Mouse (Mus musculus) limb, embryonic 14.5 days (tissue): Measurements from ENCODE around the gene Chil1. TPM values are rescaled to one million over a fixed set of nuclear protein-coding genes. Genes with fewer than 3 reads are reported as not detected.

Source experiments
- ATAC-seq: fragments of 200-750 bp; cut with Nextera tagmentation; 2 replicates; pipeline ENCODE4 v1.8.0; 2017; ENCODE audit warnings: low read depth, moderate number of reproducible peaks, moderate TSS enrichment; ENCODE audit not compliant: low FRiP score
- DNase-seq: peaks from one replicate; pipeline ENCODE4 v3.0.0-alpha.2; 2015; ENCODE audit warnings: low spot score
- H3K27ac ChIP-seq: fragments of 300-500 bp; sonication (generic); replicated peaks from 2 replicates; pipeline ENCODE4 v1.5.1; 2014; ENCODE audit warnings: low read depth, mild to moderate bottlenecking, low read length, moderate library complexity, mixed read lengths
- H3K27me3 ChIP-seq: fragments of 300-500 bp; sonication (generic); 2 replicates; pipeline ENCODE4 v1.6.1; 2014; ENCODE audit warnings: low read length, mixed read lengths; ENCODE audit not compliant: control insufficient read depth, insufficient read depth
- H3K36me3 ChIP-seq: fragments of 300-500 bp; sonication (generic); 2 replicates; pipeline ENCODE4 v1.6.1; 2014; ENCODE audit warnings: mild to moderate bottlenecking, low read length, moderate library complexity, mixed read lengths; ENCODE audit not compliant: control insufficient read depth, insufficient read depth
- H3K4me1 ChIP-seq: fragments of 300-500 bp; sonication (generic); 2 replicates; pipeline ENCODE4 v1.6.1; 2014; ENCODE audit warnings: antibody characterized with exemption, low read length, mixed read lengths; ENCODE audit not compliant: control insufficient read depth, insufficient read depth
- H3K4me2 ChIP-seq: fragments of 300-500 bp; sonication (generic); replicated peaks from 2 replicates; pipeline ENCODE4 v1.6.1; 2014; ENCODE audit warnings: low read depth, mild to moderate bottlenecking, low read length, moderate library complexity; ENCODE audit not compliant: severe bottlenecking
- H3K4me3 ChIP-seq: fragments of 300-500 bp; sonication (generic); replicated peaks from 2 replicates; pipeline ENCODE4 v1.5.1; 2014; ENCODE audit warnings: low read length
- H3K9ac ChIP-seq: fragments of 300-500 bp; sonication (generic); 2 replicates; pipeline ENCODE4 v1.6.1; 2014; ENCODE audit warnings: mild to moderate bottlenecking, low read depth, low read length, moderate library complexity; ENCODE audit not compliant: severe bottlenecking
- H3K9me3 ChIP-seq: fragments of 300-500 bp; sonication (generic); 2 replicates; pipeline ENCODE4 v1.6.1; 2016; ENCODE audit warnings: low read length; ENCODE audit not compliant: control insufficient read depth
- POLR2A ChIP-seq: fragments of 200-500 bp; IDR thresholded peaks from 2 replicates; pipeline ENCODE4 v1.8.0; 2012; ENCODE audit warnings: inconsistent platforms, mild to moderate bottlenecking, moderate library complexity, borderline replicate concordance; ENCODE audit not compliant: insufficient read depth, insufficient read length; ENCODE audit errors: extremely low read depth
- WGBS: fragments of 180-500 bp; shearing (Covaris S2); extraction: QIAGEN DNeasy Blood & Tissue Kit; methylation state at CpG from one replicate; pipeline ENCODE4 v1.1.7; 2014; 5-methylcytosine and 5-hydroxymethylcytosine counted together
- polyA plus RNA-seq, 2 experiments: library from polyadenylated mRNA; depleted of rRNA in 1 of 2; stranded (reverse) in 1 of 2; unstranded in 1 of 2; fragments of >200 nt; fragmentation: Nextera tagmentation in 1 of 2; extraction: Ambion mirVana in 1 of 2; gene quantifications; 2 replicates each; pipeline versions ENCODE4 v1.2.1 to v1.2.3; 2012 to 2014

The Chil1 gene
- polyA plus RNA-seq, 2 experiments = 12.3 to 16.3 TPM

DNA sequence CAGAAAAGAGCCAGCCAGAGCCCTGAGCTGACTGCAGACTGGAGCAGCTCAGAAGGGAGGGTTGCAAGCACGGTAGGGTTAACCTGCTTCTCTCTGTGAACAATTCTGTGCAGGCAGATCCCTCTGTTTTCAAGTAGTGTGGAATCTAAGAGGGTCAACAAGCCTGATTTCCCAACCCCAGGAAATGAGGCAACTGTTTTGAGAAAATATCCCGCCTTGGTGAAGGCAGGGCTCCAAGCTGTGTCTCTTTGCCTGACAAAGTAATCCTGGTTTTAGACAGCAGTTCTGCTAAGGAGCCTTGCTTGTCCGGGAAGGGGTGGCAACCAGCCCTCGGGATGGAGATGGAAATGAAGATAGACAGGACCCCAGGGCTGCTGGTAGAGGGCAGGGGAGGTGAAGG lies 17.5 kb upstream of the Chil1 start:
- Histone ChIP-seq H3K36me3 (no peaks in the 10 kb centered on the region), H3K4me3 (no peak overlapping the region), H3K27me3 (no peaks in the 10 kb centered on the region), H3K4me1 (no peaks in the 10 kb centered on the region), H3K4me2 (no peak overlapping the region), H3K9ac (no peak overlapping the region), H3K9me3 (no peaks in the 10 kb centered on the region), H3K27ac (no peak overlapping the region)
- ATAC-seq = no peak
- no peak for TF ChIP-seq POLR2A
- WGBS = 72% methylated on average over 4 of the region's 4 CpGs
- DNase-seq = no peak

DNA sequence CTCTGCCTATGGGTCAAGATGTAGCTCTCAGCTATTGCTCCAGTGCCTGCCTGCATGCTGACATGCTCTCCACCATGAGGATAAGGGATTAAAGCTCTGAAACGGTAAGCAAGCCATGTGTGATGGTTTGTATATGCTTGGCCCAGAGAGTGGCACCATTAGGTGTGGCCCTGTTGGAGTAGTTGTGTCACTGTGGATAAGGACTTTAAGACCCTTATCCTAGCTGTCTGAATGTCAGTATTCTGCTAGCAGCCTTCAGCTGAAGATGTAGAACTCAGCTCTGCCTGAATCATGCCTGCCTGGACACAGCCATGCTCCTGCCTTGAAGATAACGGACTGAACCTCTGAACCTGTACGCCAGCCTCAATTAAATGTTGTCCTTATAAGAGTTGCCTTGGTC lies 15.4 kb upstream of the Chil1 start:
- H3K4me3 ChIP-seq = no peak overlapping the region
- no peak overlapping the region for H3K4me2 ChIP-seq
- no peak overlapping the region for H3K27ac ChIP-seq
- no peaks in the 10 kb centered on the region for H3K9me3 ChIP-seq
- H3K9ac ChIP-seq = no peak overlapping the region
- H3K36me3 ChIP-seq = no peaks in the 10 kb centered on the region
- H3K4me1 ChIP-seq = no peaks in the 10 kb centered on the region
- H3K27me3 ChIP-seq = no peaks in the 10 kb centered on the region
- 93% methylated on average over 3 of the region's 3 CpGs for WGBS
- no peak for DNase-seq
- ATAC-seq = no peak
- no peak for TF ChIP-seq POLR2A

DNA sequence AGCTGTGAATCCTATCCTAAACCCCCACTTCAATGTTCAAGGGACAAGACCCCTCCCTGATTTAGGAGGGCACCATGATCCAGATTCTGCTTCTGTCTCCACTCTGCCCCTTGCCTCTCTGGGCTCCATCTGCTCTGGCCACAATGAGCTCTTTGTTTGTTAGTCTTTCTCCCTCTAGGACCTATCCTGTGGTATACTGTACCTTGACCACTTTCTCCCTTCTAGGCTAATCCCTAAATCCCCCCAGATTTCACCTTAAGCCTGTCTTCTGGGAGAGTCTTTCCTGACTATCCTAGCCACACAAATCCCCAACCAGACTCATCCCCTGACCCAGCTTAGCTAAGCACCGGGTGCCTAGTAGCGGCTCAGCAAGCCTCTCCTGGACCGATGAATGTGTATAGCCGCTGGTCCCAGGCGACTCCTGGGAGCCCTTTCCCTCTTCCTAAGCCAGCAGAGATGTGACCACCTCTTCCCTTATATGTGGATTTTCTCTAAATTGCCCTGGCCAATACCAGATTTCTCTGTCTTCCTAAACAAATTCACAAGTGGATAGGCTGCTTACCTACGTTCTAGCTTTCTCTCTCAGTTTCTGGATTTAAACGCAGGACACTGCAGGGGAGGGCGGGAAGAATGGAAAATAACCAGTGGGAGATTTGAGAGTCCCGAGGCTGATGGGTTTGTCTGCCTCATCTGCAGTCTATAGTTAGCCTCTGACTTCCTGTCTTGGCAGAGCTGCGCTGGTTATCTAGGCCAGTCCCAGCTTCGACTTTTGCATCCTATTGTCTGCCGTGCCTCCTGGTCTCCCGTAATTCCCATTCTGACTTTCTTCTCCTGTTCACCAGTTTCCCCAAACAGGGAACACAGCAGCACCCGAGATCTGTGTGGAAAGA lies 14.3 kb upstream of the Chil1 start:
- Histone ChIP-seq H3K36me3 (no peaks in the 10 kb centered on the region), H3K9ac (no peak overlapping the region), H3K4me1 (no peaks in the 10 kb centered on the region), H3K9me3 (no peaks in the 10 kb centered on the region), H3K27ac (no peak overlapping the region; the same call in 1 of the 2 replicates), H3K27me3 (no peaks in the 10 kb centered on the region), H3K4me2 (no peak overlapping the region), H3K4me3 (no peak overlapping the region)
- DNase-seq (no peak), ATAC-seq (no peak)
- 68% methylated on average over 14 of the region's 14 CpGs for WGBS
- no peak for TF ChIP-seq POLR2A

DNA sequence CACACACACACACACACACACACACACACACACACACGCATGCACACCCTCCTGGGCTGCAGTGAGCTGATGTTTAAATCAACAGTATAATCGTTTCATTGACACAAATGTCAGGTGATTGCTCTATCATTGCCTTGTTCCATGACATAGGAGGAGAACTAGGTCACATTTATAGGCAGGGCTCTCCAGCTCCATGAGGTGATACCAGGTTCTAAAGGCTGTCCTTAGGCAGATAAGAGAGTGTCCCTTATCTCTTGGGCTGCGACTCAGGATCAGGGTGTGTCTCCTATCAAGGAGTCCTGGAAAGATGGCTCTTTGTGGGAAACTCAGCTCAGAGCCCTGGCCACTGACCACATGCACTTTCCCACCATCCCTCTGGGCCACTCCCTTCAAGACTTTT lies 13.4 kb upstream of the Chil1 start:
- Histone ChIP-seq H3K36me3 (no peaks in the 10 kb centered on the region), H3K27ac (no peak overlapping the region), H3K4me1 (no peaks in the 10 kb centered on the region), H3K4me3 (no peak overlapping the region), H3K9me3 (no peaks in the 10 kb centered on the region), H3K4me2 (no peak overlapping the region), H3K27me3 (no peaks in the 10 kb centered on the region), H3K9ac (no peak overlapping the region)
- no peak for TF ChIP-seq POLR2A
- whole genome bisulfite sequencing = 82% methylated on average over 3 of the region's 3 CpGs
- no peak for ATAC-seq
- DNase-seq = no peak

DNA sequence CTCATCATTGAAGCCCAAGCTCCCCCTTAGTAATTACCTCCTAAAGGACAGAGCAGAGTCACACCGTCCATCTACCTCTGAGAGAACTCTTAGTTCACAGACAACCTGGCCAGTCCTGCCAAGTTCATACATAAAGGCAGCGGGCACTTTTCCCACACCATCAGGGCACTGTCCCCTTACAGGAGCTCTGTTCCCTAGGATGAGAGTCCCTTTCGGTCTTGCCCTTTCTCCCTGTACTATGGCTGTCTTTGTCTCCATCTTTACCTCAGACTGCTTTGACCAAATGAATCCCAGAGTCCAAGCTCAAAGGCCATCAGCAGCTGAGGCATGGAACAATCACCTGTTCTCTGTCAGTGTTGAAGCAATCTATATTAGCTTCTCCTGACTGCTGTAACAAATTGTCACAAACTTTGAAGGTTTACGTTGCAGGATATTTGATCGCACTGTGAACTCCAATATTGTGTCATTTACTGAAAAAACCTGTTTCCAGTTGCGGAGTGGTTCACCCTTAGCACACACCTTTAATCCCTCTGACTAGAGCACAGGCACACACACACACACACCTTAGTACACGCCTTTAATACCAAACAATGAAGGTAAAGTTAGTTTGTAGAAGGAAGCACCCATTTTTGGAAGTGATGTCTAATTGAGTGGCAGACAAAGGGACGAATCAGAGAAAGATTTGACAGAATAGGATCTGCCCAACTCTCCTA lies 12.8 kb upstream of the Chil1 start:
- Histone ChIP-seq H3K4me3 (no peak overlapping the region), H3K9me3 (no peaks in the 10 kb centered on the region), H3K4me2 (no peak overlapping the region), H3K4me1 (no peaks in the 10 kb centered on the region), H3K27ac (no peak overlapping the region), H3K9ac (no peak overlapping the region), H3K36me3 (no peaks in the 10 kb centered on the region), H3K27me3 (no peaks in the 10 kb centered on the region)
- ATAC-seq = no peak
- DNase-seq = no peak
- no peak for TF ChIP-seq POLR2A
- WGBS = 86% methylated on average over 8 of the region's 8 CpGs
